Mouse (Mus musculus): ENCODE data around the gene Kcnj10.

Kcnj10 gene

DNA sequence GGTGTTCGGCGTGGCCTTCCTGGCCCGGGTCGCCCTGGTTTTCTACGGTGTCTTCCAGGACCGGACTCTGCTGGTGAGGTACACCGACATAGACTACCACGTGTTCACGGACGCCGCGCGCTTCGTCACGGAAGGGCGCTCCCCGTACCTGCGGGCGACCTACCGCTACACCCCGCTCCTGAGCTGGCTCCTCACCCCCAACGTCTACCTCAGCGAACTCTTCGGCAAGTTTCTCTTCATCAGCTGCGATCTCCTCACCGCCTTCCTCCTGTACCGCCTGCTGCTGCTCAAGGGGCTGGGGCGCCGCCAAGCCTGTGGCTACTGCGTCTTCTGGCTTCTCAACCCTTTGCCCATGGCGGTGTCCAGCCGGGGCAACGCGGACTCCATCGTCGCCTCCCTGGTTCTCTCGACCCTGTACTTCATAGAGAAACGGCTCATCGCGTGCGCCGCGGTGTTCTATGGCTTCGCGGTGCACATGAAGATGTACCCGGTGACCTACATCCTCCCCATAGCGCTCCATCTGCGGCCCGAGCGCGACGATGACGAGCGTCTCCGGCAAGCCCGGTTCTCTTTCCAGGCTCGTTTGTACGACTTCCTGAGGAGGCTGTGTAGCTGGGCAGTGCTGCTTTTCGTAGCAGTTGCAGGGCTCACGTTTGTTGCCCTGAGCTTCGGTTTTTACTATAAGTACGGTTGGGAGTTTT, 35.9 kb downstream of the Kcnj10 start:
- DNase-seq (ENCODE audit: low spot score), result no peak

DNA sequence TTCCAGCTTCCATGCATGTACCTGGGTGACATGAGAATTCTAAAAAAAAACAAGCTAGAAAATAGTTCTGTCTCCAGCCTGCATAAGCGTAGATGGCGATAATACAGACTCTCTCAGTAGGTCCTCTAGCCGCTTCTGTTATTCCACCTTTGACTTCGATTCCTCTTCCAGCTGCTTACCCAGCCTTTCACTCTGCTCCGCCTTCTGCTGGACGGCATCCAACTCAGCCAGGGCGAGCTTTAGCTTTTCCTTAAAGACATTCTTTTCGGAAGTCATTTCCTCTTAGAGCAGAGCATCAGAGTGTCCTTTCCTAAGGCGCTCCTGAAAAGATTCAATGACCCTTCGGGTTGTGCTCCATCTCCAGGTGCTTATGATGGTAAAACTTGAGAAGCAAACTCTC, 39.1 kb downstream of the Kcnj10 start:
- DNase-seq (ENCODE audit: low spot score), result no peak

DNA sequence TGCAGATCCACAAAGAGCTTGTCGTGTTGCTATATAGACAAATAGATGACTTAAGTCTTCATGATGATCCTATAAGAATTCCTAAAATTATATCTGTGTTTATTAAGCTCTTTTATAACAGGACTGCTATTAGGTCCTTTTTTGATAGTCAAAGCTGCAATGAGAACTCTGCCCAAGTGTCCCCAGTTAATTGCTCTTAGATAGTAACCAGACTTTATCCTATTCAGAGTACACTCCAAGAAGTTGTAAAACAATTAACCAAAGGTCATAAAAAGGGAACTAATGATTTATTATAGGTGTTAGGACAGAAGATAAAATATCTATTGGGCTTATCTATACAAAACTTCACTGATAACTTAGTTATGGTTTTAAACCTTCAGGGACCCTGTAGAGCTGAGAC, 41.1 kb downstream of the Kcnj10 start:
- DNase-seq (ENCODE audit: low spot score), result no peak

DNA sequence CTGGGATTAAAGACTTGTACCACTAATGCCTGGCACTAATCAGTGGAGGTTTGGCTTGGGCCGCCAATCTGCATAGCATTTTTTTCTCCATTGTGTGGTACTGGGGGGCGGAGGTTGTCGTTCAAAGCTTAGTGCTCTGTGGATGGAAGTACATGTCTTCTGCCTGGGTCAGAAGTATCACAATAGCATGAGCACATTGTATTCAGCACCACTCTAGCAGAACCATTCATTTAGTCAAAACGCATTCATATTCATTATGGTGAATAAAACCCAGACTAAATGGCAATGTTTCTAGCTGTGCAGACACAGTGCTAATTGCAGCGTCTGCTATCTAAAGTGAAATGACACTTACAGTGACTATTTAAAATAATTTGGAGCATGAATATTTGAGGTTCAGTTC, 46.2 kb downstream of the Kcnj10 start:
- DNase-seq (ENCODE audit: low spot score), result no peak

DNA sequence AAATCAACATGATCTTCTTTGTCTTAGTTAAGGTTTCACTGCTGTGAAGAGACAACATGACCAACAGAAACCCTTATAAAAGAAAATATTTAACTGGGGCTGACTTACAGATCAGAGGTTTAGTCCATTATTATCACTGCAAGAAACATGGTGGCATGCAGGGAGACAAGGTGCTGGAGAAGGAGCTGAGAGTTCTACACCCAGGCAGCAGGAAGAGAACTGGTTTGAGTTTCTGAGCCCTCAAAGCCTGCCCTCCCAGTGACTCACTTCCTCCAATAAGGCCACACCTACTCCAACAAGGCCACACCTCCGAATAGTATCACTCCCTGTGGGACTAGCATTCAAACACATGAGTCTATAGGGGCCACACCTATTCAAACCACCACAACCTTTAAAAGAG, 49.8 kb downstream of the Kcnj10 start:
- DNase-seq (ENCODE audit: low spot score), result no peak

DNA sequence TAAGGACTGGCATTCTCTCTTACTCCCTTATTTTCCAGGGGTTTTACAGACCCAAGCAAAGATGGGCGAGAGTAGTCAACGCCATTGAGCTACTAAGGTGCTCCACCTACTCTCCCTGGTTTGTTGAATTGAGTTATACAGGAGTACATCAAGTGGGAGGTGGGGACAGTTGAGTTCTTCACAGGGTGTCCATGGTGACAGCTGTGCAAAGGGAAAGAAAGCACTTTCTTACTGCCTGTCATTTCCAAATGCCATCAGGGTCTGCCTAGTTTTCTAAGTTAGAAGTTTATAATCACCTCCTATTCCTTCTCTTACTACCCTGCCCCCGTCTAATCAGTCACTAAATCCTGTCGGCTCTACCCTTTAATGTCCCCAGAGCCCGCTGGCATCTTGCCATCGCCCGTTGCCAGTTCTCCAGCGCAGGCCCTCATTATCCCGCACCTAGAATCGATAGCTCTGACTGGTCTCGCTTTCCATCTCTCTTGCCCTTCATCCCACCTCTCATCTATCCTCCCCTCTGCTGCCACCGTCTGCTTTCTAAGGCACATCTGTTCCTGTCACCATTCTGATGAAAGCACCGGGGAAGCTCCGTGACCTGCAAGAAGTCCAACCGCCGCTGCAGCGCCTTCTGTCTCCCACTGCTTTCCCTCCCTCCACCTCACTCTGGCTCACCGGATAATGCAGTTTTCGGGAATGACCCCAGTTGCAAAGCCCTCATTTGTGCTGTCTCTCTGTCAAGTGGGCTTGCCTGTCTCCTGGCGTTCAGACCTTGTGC, 51.0 kb downstream of the Kcnj10 start:
- DNase-seq (ENCODE audit: low spot score), result no peak

DNA sequence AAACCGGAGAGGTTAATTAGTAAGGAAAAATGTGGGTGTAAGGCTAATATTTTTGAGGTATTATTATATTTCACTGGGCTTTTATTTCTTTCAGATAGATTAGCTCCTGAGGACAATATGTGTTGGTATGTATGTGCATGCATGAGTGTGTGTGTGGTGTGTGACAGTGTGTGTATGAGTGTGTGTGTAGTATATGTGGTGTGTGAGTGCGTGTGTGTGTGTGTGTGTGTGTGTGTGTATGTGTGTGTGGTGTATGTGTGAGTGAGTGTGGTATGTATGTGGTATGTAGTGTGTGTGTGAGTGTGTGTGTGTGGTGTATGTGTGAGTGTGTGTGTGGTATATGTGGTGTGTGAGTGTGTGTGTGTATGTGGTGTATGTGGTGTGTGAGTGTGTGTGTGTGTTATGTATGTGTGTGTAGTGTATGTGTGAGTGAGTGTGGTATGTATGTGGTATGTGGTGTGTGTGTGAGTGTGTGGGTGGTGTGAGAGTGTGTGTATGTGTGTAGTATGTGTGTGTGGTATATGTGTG, 51.7 kb downstream of the Kcnj10 start:
- no peak for DNase-seq (ENCODE audit: low spot score)

DNA sequence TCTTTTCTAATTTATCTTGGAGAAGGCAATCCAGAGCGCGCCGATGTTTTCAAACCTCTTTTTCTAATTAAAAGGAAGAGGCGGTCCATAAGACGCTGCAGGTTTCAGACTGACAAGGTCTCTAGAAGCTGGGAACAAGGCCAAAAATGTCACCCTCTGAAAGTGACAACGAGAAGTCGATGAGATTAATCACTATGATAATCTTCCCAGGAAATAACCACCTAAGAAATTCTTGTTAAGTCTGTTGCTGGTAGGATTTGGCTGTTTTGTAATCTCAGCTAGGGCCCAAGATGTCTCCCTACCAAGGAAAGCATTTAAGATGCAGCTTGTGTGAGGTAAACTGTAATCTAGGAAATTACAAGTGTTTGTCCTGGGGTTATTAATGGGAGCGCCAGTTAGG, 52.7 kb downstream of the Kcnj10 start:
- no peak for DNase-seq (ENCODE audit: low spot score)

DNA sequence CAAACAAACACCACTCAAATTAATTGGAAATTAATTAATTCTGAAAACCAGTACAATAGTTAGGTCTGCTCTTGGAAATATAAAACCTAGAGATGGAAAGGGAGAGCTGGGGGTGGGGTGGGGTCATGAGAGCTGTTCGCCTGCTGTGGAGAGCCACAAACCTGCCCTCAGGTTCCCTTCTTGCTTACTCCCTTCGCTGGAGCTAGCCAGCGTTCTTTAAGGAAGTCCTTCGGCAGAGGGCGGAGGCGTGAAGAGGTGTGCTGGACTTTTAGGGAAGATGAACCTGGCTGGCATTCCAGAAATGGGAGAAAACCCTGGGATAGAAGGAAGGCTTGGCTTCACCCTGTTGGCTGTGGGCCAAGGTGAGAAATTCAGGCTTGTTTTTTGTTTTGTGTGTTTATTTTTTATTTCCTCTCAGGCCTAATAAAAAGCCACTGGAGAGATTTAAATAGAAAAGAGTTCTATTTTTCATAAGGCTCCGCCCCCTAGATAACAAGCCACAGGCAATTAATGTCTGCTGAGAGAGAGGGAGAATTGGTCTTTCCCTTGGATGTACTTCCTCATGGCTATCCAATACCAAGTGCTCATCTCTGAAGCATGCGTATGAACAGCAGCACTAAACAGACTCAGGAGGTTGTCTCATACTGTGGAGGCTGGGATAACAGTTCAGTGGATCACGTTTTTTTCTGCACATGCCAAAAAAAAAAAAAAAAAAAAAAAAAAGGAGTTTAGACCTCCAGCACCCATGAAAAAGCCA, 56.2 kb downstream of the Kcnj10 start:
- no peak for DNase-seq (ENCODE audit: low spot score)

DNA sequence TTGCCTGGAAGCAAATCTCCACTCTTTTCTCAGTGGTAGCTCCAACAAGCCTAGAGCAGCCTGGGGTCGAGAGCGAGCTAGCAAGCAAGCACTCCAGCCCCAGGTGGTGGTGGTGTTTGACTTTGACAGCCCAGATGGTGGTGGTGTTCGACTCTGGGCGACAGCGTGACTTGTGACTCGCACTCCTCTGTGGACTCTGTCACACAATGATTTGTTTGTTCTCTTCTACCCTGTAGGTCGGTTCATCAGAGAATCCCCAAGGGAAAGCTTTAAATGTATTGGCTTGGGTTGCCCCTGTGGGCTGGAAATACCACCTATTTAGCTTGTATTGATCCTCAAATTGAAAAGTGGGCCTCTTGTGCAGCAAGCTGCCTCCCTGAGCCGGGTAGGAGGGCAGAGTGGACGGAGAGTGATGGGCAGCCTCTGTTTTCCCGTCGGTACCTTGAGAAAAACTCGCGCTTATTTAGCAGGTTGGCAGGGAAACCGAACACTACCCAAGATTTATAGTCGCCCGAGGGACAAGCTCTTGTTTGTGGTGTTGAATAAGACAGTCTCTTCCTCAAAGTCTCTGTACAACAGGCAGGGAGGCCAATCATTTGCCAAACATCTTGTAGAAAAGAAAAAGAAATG, 65.2 kb downstream of the Kcnj10 start:
- DNase-seq (ENCODE audit: low spot score), result no peak

DNA sequence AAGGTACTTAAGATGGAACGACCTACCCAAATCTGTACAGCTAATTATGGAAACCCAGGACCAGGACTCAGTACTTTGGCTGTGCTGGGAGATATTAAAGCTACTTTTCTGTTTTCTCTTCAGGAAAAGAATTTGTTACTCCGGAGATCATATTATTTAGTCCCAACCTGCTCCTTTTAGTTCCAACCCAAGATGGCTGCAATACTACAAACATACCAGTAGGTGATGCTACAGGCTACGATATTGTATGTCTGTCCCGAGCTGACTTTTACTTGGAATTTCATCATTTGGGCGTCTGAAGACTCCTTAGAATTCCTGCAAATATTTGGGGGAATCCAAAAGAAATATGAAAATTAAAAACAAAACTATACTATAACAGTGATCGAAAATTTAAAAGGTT, 68.0 kb downstream of the Kcnj10 start:
- peak; percentile 24 for DNase-seq (ENCODE audit: low spot score)

DNA sequence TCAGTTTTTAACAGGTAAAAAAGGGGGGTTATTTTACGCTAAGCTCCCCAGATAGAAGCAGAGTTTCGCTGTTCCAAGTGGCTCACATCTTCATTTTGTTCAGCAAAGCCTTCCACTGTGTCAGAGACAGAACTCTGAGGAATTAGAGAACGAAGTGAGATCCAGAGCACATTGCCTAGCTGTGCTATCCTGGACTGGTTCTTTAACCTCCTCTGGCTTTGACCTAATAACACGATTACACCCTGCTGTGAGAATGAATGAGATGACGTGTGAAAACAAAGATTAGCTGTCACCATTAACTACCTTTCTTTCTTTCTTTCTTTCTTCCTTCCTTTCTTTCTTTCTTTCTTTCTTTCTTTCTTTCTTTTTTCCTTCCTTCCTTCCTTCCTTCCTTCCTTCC, 68.4 kb downstream of the Kcnj10 start:
- DNase-seq (ENCODE audit: low spot score), result no peak

DNA sequence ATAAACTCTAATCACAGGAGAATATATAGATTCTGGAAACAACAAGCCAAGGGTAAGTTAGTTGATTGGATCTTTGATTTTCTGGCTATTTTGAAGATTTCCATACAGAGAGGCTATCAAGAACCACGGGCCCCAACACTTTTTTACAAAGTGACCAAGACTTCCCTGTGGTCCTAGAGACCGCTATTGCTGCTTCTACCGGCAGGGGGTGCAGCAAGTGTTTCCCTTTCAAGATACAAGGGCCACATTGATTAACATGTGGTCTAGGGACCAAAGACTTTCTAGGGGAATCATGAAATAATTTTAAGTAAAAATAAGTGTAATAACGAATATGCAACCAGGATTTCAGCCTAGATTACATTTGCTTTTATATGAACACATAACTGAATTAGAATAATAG, 69.8 kb downstream of the Kcnj10 start:
- peak; percentile 38 for DNase-seq (ENCODE audit: low spot score)

DNA sequence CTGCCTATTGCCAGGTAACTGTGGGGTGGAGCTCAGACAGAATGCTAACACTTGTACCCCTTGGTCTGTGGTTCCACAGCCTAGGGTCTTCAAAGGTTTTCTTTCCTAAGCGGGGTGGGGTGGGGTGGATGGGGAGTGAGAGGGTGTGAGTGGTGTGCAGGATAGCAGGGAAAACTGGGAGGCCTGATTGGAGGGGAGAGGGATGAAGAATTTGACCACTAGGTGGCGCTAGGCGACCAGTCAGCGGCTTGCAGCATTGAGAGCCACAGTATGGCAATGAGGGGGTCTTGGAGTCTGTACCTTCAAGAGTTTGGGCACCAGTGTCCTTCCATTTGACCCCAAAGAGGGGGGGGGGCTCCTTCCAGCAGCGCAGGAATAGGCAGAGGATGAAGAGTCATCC, 71.2 kb downstream of the Kcnj10 start:
- peak; percentile 15 for DNase-seq (ENCODE audit: low spot score)

DNA sequence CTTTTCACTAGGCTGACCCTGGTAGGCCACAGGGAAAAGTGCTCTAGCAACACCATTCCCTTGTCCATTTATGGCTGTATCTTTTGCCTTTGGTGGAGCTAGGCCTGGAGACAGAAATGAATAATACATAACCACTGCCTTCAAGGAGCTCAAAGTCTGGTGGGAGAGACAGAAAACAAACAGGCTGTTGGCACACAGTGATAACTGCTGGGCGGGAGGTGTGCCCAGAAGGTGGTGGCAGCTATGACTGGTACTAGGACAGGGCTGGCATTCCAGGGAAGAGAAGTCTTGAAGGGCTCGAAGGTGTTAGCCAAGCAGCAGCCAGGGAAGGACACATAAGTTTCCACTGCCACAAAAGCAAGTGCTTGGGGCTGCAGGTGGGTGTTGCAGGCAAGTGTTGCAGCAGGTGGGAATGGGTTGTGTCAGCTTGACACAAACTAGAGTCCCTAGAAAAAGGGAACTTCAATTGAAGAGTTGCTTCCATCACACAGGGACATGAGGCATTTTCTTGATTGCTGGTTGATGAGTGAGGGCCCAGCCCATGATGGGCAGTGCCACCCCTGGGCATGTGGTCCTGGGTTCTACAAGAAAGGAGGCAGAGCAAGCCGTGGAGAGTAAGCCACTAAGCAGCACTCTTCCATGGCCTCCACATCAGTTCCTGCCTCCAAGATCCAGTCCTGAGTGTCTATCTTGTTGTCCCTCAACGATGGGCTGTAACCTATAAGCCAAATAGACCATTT, 72.7 kb downstream of the Kcnj10 start:
- no peak for DNase-seq (ENCODE audit: low spot score)

DNA sequence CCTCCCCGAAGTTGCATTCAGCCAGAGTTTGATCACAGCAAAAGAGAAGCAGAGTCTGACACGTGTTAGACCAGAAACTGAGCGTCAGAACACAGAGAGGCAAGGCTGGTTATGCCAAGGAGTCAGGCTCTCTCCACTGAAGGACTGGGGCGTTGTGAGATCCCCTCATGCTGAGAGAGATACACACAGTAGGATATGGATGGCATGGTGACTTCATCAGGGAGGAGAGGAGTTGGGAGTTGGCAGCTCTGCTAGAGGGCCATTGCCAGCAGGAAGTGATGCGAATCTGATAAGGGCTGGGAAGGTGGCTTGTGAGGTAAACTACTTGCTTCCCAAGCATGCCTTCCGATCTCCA, 73.2 kb downstream of the Kcnj10 start:
- no peak for DNase-seq (ENCODE audit: low spot score)

DNA sequence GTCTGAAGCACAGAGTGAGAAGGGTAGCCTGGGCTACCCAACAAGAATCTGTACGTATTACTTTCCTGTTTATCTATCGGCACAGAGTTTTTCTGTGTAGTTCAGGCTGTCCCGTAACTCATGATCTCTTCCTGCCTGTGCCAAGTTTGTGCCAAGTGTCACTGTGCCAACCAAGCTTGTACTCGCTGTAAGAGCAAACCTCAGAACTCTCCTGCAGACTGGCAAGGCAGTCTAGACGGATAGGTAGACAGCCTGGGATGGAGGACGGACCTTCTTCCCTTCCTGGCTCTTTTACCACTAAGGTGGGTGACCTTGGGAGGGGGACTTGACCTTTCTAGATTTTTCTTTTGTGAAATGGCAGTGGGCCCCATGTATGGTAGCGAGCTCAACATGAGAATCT, 74.1 kb downstream of the Kcnj10 start:
- DNase-seq (ENCODE audit: low spot score), result no peak

DNA sequence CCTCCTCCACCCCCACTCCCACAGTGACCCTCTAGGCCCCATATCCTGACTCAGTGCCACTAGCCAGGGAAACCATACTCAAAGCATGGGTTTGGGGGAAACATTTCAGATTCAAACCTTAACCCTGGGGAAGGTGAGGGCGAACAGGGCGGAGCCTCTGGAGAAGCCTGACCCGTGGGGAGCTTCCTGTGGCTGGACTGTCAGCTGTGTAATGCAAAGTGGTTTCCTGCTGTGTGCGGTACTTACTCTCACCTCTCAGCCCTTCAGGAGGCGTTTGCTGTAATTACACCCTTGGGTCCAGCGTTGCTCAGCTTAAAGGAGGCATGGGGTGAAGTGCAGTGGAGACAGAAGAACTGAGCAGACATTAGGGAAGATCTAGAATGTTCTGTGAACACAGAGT, 77.2 kb downstream of the Kcnj10 start:
- DNase-seq (ENCODE audit: low spot score), result no peak

DNA sequence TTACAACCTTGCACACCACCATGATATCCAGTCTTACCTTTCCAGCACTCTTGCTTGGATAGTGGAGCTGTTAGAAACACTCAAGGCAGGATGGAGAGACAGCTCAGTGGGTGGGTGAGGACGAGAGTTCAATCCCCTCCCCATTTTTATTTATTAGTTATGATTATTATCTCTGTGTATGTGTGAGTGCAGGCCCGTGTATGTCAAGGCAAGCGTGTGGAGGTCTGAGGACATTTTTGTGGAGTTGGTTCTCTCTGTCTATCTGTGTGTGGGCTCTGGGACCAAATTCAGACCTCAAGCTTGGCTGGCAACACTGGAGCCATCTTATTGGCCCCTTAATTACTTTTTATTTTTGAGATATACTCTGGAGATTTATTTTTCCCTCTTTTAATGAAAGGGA, 77.6 kb downstream of the Kcnj10 start:
- DNase-seq (ENCODE audit: low spot score), result no peak

DNA sequence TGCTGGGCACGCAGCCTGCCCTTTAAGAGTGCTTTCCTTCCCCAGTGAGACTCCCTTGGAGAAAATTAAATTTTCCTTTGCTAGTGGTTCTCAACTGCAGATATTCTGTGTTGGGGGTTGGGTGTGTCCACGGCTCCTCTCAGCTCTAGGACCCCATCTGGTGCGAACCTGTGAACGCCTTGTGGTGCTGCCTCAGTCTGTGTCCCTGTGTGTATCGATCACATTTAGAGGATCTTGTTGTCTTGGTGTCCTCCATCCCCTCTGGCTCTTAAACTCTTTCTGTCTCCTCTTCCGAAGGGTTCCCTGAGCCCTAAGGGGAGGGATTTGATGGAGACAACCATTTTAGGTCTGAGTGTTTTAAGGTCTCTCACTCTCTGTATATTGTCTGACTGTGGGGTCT, 79.2 kb downstream of the Kcnj10 start:
- DNase-seq (ENCODE audit: low spot score), result no peak

DNA sequence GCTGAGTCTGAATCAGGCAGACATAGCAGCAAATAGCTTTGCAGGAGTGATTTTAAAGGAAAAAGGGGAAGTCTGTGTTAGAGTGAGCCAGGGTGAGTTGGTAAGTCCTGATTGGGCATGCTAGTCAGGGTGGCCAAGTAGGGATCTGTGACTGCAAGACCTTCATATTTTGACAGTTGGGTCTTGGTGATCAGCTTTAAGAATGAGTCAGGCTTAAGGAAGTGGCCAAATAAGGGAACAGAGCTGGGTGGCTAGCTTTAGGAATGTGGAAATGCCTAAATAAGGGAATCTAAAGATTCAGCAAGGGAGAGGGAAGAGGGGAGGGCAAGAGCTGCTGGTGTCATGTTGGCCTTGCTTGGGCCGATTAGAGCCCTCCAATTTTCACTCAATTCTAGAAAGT, 82.4 kb downstream of the Kcnj10 start:
- DNase-seq (ENCODE audit: low spot score), result no peak

All from c-Kit-positive CD71-positive TER-119-positive erythroid progenitor cells, embryonic 14.5 days (primary cell).